Mouse (Mus musculus): Measurements from ENCODE around the gene Qrich2.

GRCm38 (mm10) chr11:116515330-116516020, 49.4 kb upstream of the Qrich2 start:
- TF ChIP-seq CTCF (IDR thresholded peaks at IDR 0.05) (no peak), EP300 (IDR thresholded peaks at IDR 0.05; ENCODE audit: insufficient read depth, low read depth, low read length) (no peak), POLR2A (IDR thresholded peaks at IDR 0.05; ENCODE audit: insufficient read depth, low read depth, low read length) (no peak)
